Mouse (Mus musculus) spleen, postnatal 10 days (tissue): Measurements from ENCODE around the gene Rala.
A peak's percentile ranks its signal among the peaks of the same experiment; 100 is the strongest.
"Not testable (repeated sequence)": the region's sequence is repeated elsewhere in the genome, so short reads cannot be mapped to it uniquely, and the experiment has no call there.

Experiments used
- DNase-seq, 2 experiments: peaks; one replicate each; pipeline ENCODE4 v3.0.0; 2021 to 2022; ENCODE audit warnings: low spot score in 2 of 2

Rala gene

GRCm38 (mm10) chr13:17944078-17944917, at the start of gene Rala:
Gene Rala (minus strand): TSS chr13:17944239.
- peak; percentile 77 to 91 for DNase-seq

GRCm38 (mm10) chr13:17993515-17993847, 49.4 kb upstream of the Rala start:
- DNase-seq: no peak

- peak; percentile 76 to 93 for DNase-seq
These were observed 48.9 kb upstream of the Rala start, which contains the start of gene Yae1d1 for GRCm38 (mm10) chr13:17992697-17993514. Gene Yae1d1 (minus strand): TSS chr13:17993349.

- no peak for DNase-seq
These were observed 48.0 kb upstream of the Rala start for GRCm38 (mm10) chr13:17992009-17992408.

GRCm38 (mm10) chr13:17983194-17983593, 39.2 kb upstream of the Rala start:
- peak in 1 of 2 experiments; percentile 57 for DNase-seq

GRCm38 (mm10) chr13:17982634-17983033, 38.6 kb upstream of the Rala start:
- DNase-seq: no peak

- DNase-seq: no peak
These were observed 33.1 kb upstream of the Rala start for GRCm38 (mm10) chr13:17976854-17977739.

GRCm38 (mm10) chr13:17975891-17976290, 31.9 kb upstream of the Rala start:
- no peak for DNase-seq

- DNase-seq: no peak
These were observed 31.4 kb upstream of the Rala start for GRCm38 (mm10) chr13:17975457-17975856.

- no peak for DNase-seq
These were observed 30.7 kb upstream of the Rala start for GRCm38 (mm10) chr13:17974734-17975133.

- DNase-seq: no peak
These were observed 16.6 kb upstream of the Rala start for GRCm38 (mm10) chr13:17960613-17961012.

- DNase-seq: no peak
These were observed 10.2 kb upstream of the Rala start for GRCm38 (mm10) chr13:17954282-17954681.

GRCm38 (mm10) chr13:17950581-17950980, 6.5 kb upstream of the Rala start:
- DNase-seq: not testable (repeated sequence)

GRCm38 (mm10) chr13:17949555-17949954, 5.5 kb upstream of the Rala start:
- no peak for DNase-seq

GRCm38 (mm10) chr13:17943306-17944077, 547 bp downstream of the Rala start:
- peak in 1 of 2 experiments; percentile 20 for DNase-seq

- no peak for DNase-seq
These were observed 1.7 kb downstream of the Rala start for GRCm38 (mm10) chr13:17942338-17942737.

- no peak for DNase-seq
These were observed 36.7 kb downstream of the Rala start for GRCm38 (mm10) chr13:17907309-17907708.

- no peak for DNase-seq
These were observed 42.6 kb downstream of the Rala start for GRCm38 (mm10) chr13:17901474-17901873.

- no peak for DNase-seq
These were observed 43.4 kb downstream of the Rala start for GRCm38 (mm10) chr13:17900641-17901040.

- no peak for DNase-seq
These were observed 47.0 kb downstream of the Rala start for GRCm38 (mm10) chr13:17897040-17897439.

GRCm38 (mm10) chr13:17891545-17891944, 52.5 kb downstream of the Rala start:
- DNase-seq: no peak
